Mouse (Mus musculus) heart, adult 8-10 months (tissue): ENCODE measurements around the gene Acat3. TPM values are rescaled to one million over a fixed set of nuclear protein-coding genes. Genes with fewer than 3 reads are reported as not detected.
"Not testable (repeated sequence)": the region's sequence is repeated elsewhere in the genome, so short reads cannot be mapped to it uniquely, and the experiment has no call there.

Experiments
- DNase-seq: peaks from one replicate; pipeline ENCODE4 v3.0.0; 2022; ENCODE audit warnings: low spot score
- total RNA-seq, 4 experiments: library from RNA; stranded (reverse); gene quantifications; 2 replicates each; pipeline ENCODE4 v1.2.4; 2022

The Acat3 gene
- total RNA-seq, 4 experiments from 2014 or later, result 0.12 TPM; not detected in 3

GRCm38 (mm10) chr17:12916588-12917380 lies 23.6 kb downstream of the Acat3 start:
- DNase-seq, result no peak

GRCm38 (mm10) chr17:12915881-12916583 lies 24.4 kb downstream of the Acat3 start, which contains the start of gene Mrpl18:
TSS of gene Mrpl18 (minus strand) at chr17:12916345.
- peak; percentile 99 for DNase-seq

GRCm38 (mm10) chr17:12915488-12915880 lies 24.9 kb downstream of the Acat3 start, which contains the start of gene Tcp1:
TSS of gene Tcp1 (plus strand) at chr17:12915701.
- no peak for DNase-seq

GRCm38 (mm10) chr17:12910391-12910790 lies 30.0 kb downstream of the Acat3 start:
- DNase-seq, result no peak

GRCm38 (mm10) chr17:12909361-12910280 lies 30.8 kb downstream of the Acat3 start, which contains the start of gene Pnldc1:
TSS of gene Pnldc1 (minus strand) at chr17:12910230.
- no peak for DNase-seq

- no peak for DNase-seq
Observed at GRCm38 (mm10) chr17:12906436-12906835, 34.0 kb downstream of the Acat3 start.

- DNase-seq, result no peak
Observed at GRCm38 (mm10) chr17:12905810-12906209, 34.6 kb downstream of the Acat3 start.

GRCm38 (mm10) chr17:12904349-12904748 lies 36.1 kb downstream of the Acat3 start:
- no peak for DNase-seq

GRCm38 (mm10) chr17:12903372-12904333 lies 36.7 kb downstream of the Acat3 start:
- DNase-seq, result no peak

- DNase-seq, result no peak
Observed at GRCm38 (mm10) chr17:12902291-12902690, 38.1 kb downstream of the Acat3 start.

GRCm38 (mm10) chr17:12898607-12899006 lies 41.8 kb downstream of the Acat3 start:
- DNase-seq, result not testable (repeated sequence)

- DNase-seq, result no peak
Observed at GRCm38 (mm10) chr17:12897674-12898073, 42.7 kb downstream of the Acat3 start.

- DNase-seq, result no peak
Observed at GRCm38 (mm10) chr17:12892033-12892432, 48.4 kb downstream of the Acat3 start.

GRCm38 (mm10) chr17:12891054-12891453 lies 49.3 kb downstream of the Acat3 start:
- no peak for DNase-seq

- peak; percentile 45 for DNase-seq
Observed at GRCm38 (mm10) chr17:12887021-12887775, 53.2 kb downstream of the Acat3 start.

- no peak for DNase-seq
Observed at GRCm38 (mm10) chr17:12886620-12887019, 53.8 kb downstream of the Acat3 start.

- no peak for DNase-seq
Observed at GRCm38 (mm10) chr17:12881216-12881615, 59.2 kb downstream of the Acat3 start.

- DNase-seq, result peak; percentile 76
Observed at GRCm38 (mm10) chr17:12880178-12880577, 60.2 kb downstream of the Acat3 start.

GRCm38 (mm10) chr17:12875734-12876133 lies 64.7 kb downstream of the Acat3 start, which contains the start of gene Mrgprh:
TSS of gene Mrgprh (plus strand) at chr17:12876034.
- DNase-seq, result no peak
